Mouse (Mus musculus): ENCODE measurements around the gene B020004J07Rik.
"Not testable (repeated sequence)": the region's sequence is repeated elsewhere in the genome, so short reads cannot be mapped to it uniquely, and the experiment has no call there.

The B020004J07Rik gene

DNA sequence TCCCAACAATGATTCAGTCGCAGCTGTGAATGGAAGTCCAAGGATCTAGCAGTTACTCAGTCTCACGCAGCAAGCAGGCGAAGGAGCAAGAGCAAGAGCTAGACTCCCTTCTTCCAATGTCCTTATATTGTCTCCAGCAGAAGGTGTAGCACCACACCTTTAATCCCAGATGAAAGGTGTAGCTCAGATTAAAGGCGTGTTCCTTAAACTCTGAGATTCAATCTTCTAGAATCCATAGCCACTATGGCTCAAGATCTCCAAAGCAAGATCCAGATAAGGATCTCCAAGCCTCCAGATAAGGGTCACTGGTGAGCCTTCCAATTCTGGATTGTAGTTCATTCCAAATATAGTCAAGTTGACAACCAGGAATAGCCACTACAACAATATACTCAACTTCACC lies at the start of gene B020004J07Rik:
Gene B020004J07Rik (minus strand): TSS at position 101 of the 400 bp plus-strand sequence.
- DNase-seq (ENCODE audit: low read depth): not testable (repeated sequence)

DNA sequence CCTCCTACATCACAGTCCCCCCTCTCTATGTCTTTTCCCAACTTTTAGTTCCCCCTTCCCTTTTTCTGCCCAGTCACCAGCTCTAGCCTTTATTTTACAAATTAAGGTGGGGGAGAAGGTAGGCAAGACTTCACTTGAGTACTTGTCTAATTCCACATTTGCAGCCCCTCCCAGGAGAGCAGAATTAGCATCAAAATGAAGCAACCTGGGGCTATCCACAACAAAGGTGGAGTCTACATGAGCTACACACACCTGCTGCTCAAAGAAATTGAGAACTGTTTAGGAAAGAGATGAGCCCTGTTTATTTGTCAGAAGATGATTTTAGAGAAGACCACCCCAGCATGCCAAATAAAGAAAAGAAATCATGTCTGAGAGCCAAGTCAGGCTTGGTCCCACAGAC lies 45.6 kb upstream of the B020004J07Rik start:
- DNase-seq (ENCODE audit: low read depth): no peak

DNA sequence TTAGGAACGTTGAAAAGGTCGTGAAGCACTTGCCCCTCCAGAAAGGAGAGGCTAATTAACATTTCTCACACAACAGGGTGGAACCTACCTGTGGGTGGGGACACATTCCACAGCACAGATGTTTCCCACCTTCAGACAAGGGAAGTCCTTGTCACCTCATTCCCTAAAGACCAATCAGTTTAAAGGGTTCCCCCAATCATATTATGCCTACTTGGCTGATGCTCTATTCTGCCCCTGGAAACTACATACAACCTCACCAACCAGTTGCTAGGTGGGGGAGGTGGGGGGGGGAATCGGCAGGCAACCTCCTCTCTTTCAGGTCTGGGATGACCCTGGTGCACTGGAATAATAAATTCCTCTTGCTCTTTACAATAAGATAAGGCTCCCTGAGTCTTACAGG lies 39.8 kb upstream of the B020004J07Rik start:
- no peak for DNase-seq (ENCODE audit: low read depth)

DNA sequence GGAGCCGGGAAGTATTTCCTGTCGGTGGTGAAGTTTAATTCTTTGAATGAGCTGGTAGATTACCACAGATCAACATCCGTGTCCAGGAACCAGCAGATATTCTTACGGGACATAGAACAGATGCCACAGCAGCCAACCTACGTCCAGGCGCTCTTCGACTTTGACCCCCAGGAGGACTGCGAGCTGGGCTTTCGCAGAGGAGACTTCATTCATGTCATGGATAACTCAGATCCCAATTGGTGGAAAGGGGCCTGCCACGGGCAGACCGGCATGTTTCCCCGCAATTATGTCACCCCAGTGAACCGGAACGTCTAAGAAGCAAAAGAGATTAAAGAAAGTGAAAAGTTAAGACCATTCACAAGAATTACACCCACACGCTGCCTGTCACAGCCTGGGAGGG lies 31.9 kb upstream of the B020004J07Rik start:
- not testable (repeated sequence) for DNase-seq (ENCODE audit: low read depth)

DNA sequence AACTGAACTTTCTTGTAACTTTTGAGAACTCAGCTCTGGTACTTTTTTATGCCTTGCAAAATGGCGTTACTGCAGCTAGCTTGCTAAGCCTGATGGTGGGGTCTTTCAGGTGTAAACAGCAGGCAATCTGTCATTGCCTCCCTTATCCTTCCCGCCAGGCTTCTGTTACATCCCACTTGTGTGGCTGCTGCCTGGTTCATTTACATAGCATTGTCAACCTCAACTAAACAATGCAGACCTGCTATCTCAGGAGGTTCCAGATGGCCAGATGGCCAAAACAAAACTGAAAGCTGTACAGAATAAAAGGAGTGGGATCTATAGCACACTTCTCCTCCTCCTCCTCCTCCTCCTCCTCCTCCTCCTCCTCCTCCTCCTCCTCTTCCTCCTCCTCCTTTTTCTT lies 28.2 kb upstream of the B020004J07Rik start:
- DNase-seq (ENCODE audit: low read depth): not testable (repeated sequence)

DNA sequence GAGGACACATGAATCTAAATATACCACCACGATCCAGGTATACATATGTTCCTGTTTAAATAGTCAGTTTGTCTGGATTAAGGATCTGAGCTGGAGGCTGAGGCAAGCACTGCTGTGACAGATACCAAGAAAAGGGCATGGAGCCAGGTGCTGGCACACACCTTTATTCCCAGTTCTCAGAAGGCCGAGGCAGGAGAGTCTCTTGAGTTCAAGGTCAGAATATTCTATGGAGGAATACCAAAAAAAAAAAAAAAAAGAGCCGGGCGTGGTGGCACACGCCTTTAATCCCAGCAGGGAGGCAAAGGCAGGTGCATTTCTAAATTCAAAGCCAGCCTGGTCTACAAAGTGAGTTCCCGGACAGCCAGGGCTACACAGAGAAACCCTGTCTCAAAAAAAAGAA lies 18.5 kb upstream of the B020004J07Rik start:
- no peak for DNase-seq (ENCODE audit: low read depth)

DNA sequence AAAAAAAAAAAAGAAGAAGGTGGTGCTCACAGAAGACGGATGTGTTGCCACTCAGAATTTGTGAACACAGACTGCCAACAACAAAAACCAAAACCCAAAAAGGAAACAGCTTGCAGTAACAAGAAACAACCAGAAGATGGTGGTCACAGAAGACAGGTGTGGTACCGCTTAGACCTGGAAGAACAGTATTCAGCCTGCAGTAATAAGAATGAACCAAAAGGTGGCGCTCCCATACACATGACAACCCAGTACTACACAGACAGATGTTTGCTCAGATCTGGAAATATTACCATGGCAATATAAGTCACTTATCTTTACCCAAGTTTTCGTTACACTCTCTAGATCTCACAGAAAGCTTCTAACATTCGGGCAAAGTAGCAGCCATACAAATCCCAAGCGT lies 17.1 kb upstream of the B020004J07Rik start:
- peak; percentile 18 for DNase-seq (ENCODE audit: low read depth)

DNA sequence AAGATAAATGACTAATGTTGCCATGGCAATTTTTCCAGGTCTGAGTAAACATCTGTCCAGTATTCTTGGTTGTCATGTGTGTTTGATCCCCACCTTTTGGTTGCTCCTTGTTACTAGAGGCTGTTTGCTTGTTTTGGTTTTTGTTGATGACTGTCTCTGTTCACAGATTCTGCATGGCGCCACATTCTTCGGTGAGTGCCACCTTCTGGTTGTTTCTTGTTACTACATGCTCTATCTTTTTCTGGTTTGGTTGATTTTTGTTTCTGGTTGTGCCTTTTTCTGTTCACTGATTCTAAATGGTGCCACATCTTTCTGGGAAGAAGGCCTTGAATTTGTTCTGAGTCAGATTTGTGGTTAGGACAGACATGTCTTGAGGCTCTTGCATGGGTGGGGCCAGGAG lies 7.1 kb upstream of the B020004J07Rik start:
- DNase-seq (ENCODE audit: low read depth): no peak
